Mouse (Mus musculus) small intestine, adult 2 months (tissue): Measurements from ENCODE around the gene Actr3. TPM values are rescaled to one million over a fixed set of nuclear protein-coding genes. Genes with fewer than 3 reads are reported as not detected.
"Not testable (repeated sequence)": the region's sequence is repeated elsewhere in the genome, so short reads cannot be mapped to it uniquely, and the experiment has no call there.

ENCODE experiments used
- H3K27ac ChIP-seq: fragments of 200-500 bp; 2 replicates; pipeline ENCODE4 v1.5.1; 2012; ENCODE audit warnings: low read depth, low read length, control low read depth, inconsistent platforms; ENCODE audit not compliant: insufficient read depth
- H3K27me3 ChIP-seq: fragments of 200-500 bp; 2 replicates; pipeline ENCODE4 v1.6.1; 2012; ENCODE audit warnings: mild to moderate bottlenecking, moderate library complexity, low read length, inconsistent platforms; ENCODE audit not compliant: control insufficient read depth, insufficient read depth
- H3K36me3 ChIP-seq: fragments of 200-500 bp; 2 replicates; pipeline ENCODE4 v1.6.1; 2012; ENCODE audit warnings: mild to moderate bottlenecking, low read length, control low read depth, inconsistent platforms; ENCODE audit not compliant: control insufficient read depth, insufficient read depth
- H3K4me1 ChIP-seq: fragments of 200-500 bp; 2 replicates; pipeline ENCODE4 v1.6.1; 2012; ENCODE audit warnings: low read length, inconsistent platforms, mixed read lengths; ENCODE audit not compliant: control insufficient read depth, insufficient read depth, insufficient read length
- H3K4me3 ChIP-seq: fragments of 200-500 bp; 2 replicates; pipeline ENCODE4 v1.5.1; 2012; ENCODE audit warnings: low read depth, mild to moderate bottlenecking, control low read depth, inconsistent platforms, low read length, moderate library complexity
- CTCF ChIP-seq: fragments of 200-500 bp; IDR thresholded peaks from 2 replicates; pipeline ENCODE4 v1.5.1; 2012; ENCODE audit warnings: low read depth, mild to moderate bottlenecking, control low read depth, inconsistent platforms, low read length, moderate library complexity, mixed read lengths; ENCODE audit not compliant: insufficient replicate concordance, insufficient read length; ENCODE audit errors: extremely low read depth
- POLR2A ChIP-seq: fragments of 200-500 bp; IDR thresholded peaks from 2 replicates; pipeline ENCODE4 v1.6.1; 2012; ENCODE audit warnings: low read depth, mild to moderate bottlenecking, control low read depth, inconsistent platforms, low read length, moderate library complexity
- WGBS: fragments of 180-500 bp; shearing (Covaris S2); methylation state at CpG from one replicate; pipeline ENCODE4 v1.1.7; 2018; 5-methylcytosine and 5-hydroxymethylcytosine counted together
- polyA plus RNA-seq: library from polyadenylated mRNA; depleted of rRNA; stranded (reverse); fragments of >200 nt; gene quantifications from 2 replicates; pipeline ENCODE4 v1.2.3, GENCODE M21; 2012

Actr3 gene
- polyA plus RNA-seq, 1 experiment, result 90.9 TPM

DNA sequence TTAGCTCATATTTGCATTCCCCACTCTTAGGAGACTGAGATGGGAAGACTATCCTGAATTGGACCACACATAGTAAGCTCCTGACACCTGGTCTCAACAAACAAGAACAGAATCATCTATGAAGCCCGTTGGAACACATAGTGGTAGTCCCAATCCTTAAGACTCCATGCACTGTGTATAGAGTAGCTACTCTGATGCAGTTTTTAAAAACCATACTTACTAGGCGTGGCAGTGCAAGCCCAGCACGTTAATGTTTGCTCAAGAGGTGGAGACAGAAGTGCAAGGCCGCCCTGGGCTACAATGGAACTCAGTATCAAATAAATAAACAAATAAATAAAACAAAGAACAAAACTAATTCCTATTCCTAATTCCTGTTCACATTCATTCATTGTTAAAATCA is 5.5 kb downstream of the Actr3 start:
- H3K27me3 ChIP-seq, result no peaks in the 10 kb centered on the region
- TF ChIP-seq POLR2A (no peak), CTCF (no peak)
- no peaks in the 10 kb centered on the region for H3K36me3 ChIP-seq
- H3K27ac ChIP-seq, result no peak overlapping the region
- H3K4me3 ChIP-seq, result no peak overlapping the region
- peaks cover 20% of the 10 kb centered on the region for H3K4me1 ChIP-seq
- 20% methylated on average over 4 of the region's 4 CpGs for WGBS

GRCm38 (mm10) chr1:125428315-125428714 is 7.2 kb downstream of the Actr3 start:
- no peak for TF ChIP-seq POLR2A
- TF ChIP-seq CTCF, result no peak
- no peak overlapping the region for H3K4me3 ChIP-seq
- no peak overlapping the region for H3K27ac ChIP-seq
- H3K27me3 ChIP-seq, result no peaks in the 10 kb centered on the region
- peaks cover 20% of the 10 kb centered on the region for H3K4me1 ChIP-seq
- H3K36me3 ChIP-seq, result no peaks in the 10 kb centered on the region
- 52% methylated on average over 2 of the region's 2 CpGs for WGBS

DNA sequence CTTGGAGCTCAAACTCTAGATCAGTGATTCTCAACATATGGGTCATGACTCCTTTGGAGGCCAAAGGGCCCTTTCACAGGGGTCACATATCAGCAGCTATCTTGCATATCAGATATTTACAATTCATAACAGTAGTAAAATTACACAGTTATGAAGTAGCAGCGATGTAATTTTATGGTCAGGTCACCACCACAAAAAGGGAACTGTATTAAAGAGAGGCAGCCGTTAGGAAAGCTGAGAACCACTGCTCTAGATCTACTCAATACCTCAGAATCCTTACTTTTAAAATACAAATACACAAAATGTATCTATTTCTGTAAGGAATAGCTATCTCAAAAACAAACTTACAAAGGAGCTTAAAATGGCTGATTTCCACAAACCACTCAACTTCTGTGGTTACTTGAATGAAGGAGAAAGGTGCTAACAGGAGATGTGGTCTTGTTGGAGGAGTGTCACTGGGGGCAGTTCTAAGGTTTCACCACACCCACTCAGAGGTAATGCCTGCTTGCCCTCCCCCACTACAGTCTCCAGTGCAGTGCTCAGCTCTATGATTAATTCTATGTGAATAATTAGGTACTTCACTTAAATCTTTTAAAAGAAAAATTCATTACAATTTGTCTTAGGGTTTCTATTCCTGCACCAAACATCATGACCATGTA is 9.0 kb downstream of the Actr3 start:
- Histone ChIP-seq H3K4me1 (peaks cover 15% of the 10 kb centered on the region), H3K27me3 (no peaks in the 10 kb centered on the region), H3K36me3 (peaks cover 3% of the 10 kb centered on the region; the same call in 1 of the 2 replicates), H3K4me3 (no peak overlapping the region), H3K27ac (no peak overlapping the region)
- WGBS, result 23% methylated on average over 2 of the region's 2 CpGs
- TF ChIP-seq CTCF (no peak), POLR2A (no peak)

DNA sequence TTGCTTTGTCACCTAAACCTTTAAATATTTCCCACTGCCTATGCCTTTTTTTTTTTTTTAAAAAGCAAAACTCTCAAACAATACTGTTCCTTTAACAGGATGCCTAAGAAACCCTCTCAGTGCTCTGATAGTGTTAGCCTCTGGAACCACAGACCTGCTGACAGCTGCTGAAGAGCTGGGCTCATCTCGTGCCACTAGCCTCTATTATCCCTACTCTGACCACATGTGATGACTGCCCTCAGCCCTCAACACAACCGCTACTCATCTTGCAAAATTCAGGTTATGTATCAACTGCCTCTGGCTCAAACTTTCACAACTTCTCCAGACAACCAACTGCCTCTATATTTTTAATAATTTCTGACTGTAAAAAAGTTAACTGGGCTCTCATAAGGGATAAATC is 15.6 kb downstream of the Actr3 start:
- no peak for TF ChIP-seq POLR2A
- no peak for TF ChIP-seq CTCF
- H3K36me3 ChIP-seq, result peaks cover 26% of the 10 kb centered on the region
- H3K27ac ChIP-seq, result no peak overlapping the region
- H3K27me3 ChIP-seq, result no peaks in the 10 kb centered on the region
- WGBS, result 48% methylated on average over 2 of the region's 2 CpGs
- H3K4me3 ChIP-seq, result no peak overlapping the region
- no peaks in the 10 kb centered on the region for H3K4me1 ChIP-seq

DNA sequence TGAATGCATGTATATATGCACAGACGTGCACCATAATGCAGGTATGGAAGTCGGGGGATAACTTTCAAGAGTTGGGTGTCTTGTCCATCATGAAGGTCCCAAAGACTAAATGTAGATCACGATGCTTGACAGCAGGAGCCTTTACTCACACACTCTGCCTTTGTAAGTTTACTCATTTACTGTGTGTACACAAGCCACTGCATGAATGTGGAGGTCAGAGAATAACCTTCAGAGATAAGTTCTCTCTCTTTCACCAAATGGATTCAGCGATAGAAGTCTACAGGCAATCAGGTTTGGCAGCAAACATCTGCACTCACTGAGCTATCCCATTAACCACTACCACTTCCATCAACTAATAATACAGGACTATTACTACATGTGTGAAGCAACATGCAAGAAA is 16.8 kb downstream of the Actr3 start:
- WGBS, result 51% methylated on average over 4 of the region's 4 CpGs
- H3K27ac ChIP-seq, result no peak overlapping the region
- H3K4me1 ChIP-seq, result no peaks in the 10 kb centered on the region
- no peak overlapping the region for H3K4me3 ChIP-seq
- peaks cover 28% of the 10 kb centered on the region for H3K36me3 ChIP-seq
- H3K27me3 ChIP-seq, result no peaks in the 10 kb centered on the region
- TF ChIP-seq CTCF (no peak), POLR2A (no peak)

- Histone ChIP-seq H3K4me3 (no peak overlapping the region), H3K27me3 (no peaks in the 10 kb centered on the region), H3K4me1 (no peaks in the 10 kb centered on the region), H3K27ac (no peak overlapping the region), H3K36me3 (peaks cover 55% of the 10 kb centered on the region)
- WGBS, result 93% methylated on average over 6 of the region's 6 CpGs
- TF ChIP-seq POLR2A, result no peak
- no peak for TF ChIP-seq CTCF
Observed at GRCm38 (mm10) chr1:125407220-125407619, 28.3 kb downstream of the Actr3 start.

DNA sequence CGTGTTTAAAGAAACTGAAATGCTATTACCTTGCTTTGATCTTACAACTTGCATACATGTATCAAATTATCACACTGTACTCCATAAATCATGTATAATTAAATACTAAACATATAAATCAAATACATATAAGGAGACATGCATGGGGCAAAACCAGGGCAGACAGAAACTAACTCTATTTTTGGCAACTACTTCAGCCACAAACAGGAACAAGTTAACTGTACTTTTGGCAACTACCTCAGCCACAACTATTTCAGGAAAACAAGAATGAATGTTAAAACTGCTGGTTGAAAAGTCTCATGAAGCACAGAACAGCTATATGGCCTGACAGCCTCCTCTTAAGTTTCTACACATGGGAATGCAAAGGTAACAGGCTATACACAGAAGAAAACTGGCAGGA is 40.1 kb downstream of the Actr3 start:
- 92% methylated on average over 1 of the region's 1 CpGs for WGBS
- TF ChIP-seq POLR2A (no peak), CTCF (no peak)
- Histone ChIP-seq H3K4me1 (no peaks in the 10 kb centered on the region), H3K27me3 (no peaks in the 10 kb centered on the region), H3K27ac (no peak overlapping the region), H3K4me3 (no peak overlapping the region), H3K36me3 (peaks cover 58% of the 10 kb centered on the region)

- H3K36me3 ChIP-seq, result peaks cover 43% of the 10 kb centered on the region
- not testable (repeated sequence) for H3K4me1 ChIP-seq, H3K27me3 ChIP-seq, H3K4me3 ChIP-seq, H3K27ac ChIP-seq
- WGBS, result 78% methylated on average over 5 of the region's 5 CpGs
Observed at GRCm38 (mm10) chr1:125393324-125393723, 42.2 kb downstream of the Actr3 start.

- 28% methylated on average over 4 of the region's 4 CpGs for WGBS
- H3K36me3 ChIP-seq, result peaks cover 18% of the 10 kb centered on the region
- not testable (repeated sequence) for H3K4me3 ChIP-seq, H3K27me3 ChIP-seq, H3K27ac ChIP-seq, H3K4me1 ChIP-seq
Observed at GRCm38 (mm10) chr1:125390065-125390754, 45.3 kb downstream of the Actr3 start.

GRCm38 (mm10) chr1:125389634-125390033 is 45.9 kb downstream of the Actr3 start:
- H3K27ac ChIP-seq, H3K27me3 ChIP-seq, H3K4me3 ChIP-seq, H3K4me1 ChIP-seq: not testable (repeated sequence)
- 45% methylated on average over 1 of the region's 1 CpGs for WGBS
- peaks cover 17% of the 10 kb centered on the region for H3K36me3 ChIP-seq
